Mouse (Mus musculus): ENCODE results near the gene Slc2a6.

DNA sequence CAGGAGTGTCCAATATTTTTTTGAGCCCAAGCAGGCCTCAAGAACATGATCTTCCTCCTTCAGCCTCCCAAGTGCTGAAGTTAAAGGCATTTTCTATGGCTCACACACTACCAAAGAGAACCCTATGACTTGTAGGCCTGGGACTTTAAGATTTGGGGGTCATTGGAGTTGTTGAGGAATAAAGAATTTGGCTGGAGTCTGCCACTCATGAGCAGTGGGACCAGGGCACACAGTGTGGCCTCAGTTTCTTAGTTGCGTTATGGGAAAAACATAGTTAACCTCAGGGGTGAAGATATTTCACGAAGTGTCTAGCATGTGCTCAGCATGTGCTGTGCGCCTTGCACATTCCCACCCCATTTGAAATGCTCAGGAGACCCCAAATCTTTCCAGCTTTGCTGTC, 1.5 kb downstream of the Slc2a6 start:
- TF ChIP-seq EP300 (optimal IDR thresholded peaks at IDR 0.05) (no peak), CTCF (IDR thresholded peaks at IDR 0.05; ENCODE audit: low read depth) (no peak)
